In genomic region chr1:125607087-125607803, GRCm38 (mm10) we compare ENCODE assay signal across 8 mouse cellular contexts. TPM values are rescaled to one million over a fixed set of nuclear protein-coding genes. Genes with fewer than 3 reads are reported as not detected.
DNase-seq lines count a peak whose midpoint lies in the region; ATAC-seq lines count a peak whose summit lies in the region.

No protein-coding gene starts in this region.

- H3K9ac ChIP-seq in intestine, embryonic 16.5 days (ENCODE audit: low read depth, low read length) = no peak overlapping the region
- H3K9ac ChIP-seq in midbrain, embryonic 11.5 days (ENCODE audit: low read length) = no peak overlapping the region

- no peak overlapping the region for H3K27ac ChIP-seq in intestine, embryonic 16.5 days (ENCODE audit: low read length)
- H3K27ac ChIP-seq in midbrain, embryonic 11.5 days (ENCODE audit: low read depth, low read length) = no peak overlapping the region

- peak; percentile 66 for DNase-seq in adrenal gland, adult 8-10 months
- peak; percentile 90 for DNase-seq in embryo, embryonic 11 days
- DNase-seq in gastrocnemius, postnatal 25 days = peak; percentile 50
- peak; percentile 85 to 87 for DNase-seq in left cerebral cortex, postnatal 25 days (ENCODE audit: low spot score in 2 of 2)
- peak; percentile 97 for DNase-seq in midbrain, embryonic 11.5 days (ENCODE audit: low spot score, missing footprints)
- DNase-seq in right cerebral cortex, postnatal 4 days = peak; percentile 99
- DNase-seq in urinary bladder, postnatal 4 days (ENCODE audit: low spot score in 2 of 2) = peak; percentile 82 to 94

- intact Hi-C loops in left cerebral cortex, postnatal 25 days (cut with DNase I) = loop anchor here (5.0 kb wide), 2 partner anchors 1325 to 1385 kb away; no protein-coding TSS in a partner anchor

- H3K36me3 ChIP-seq in intestine, embryonic 16.5 days (ENCODE audit: control insufficient read depth, insufficient read depth, low read length) = no peaks in the 10 kb centered on the region
- no peaks in the 10 kb centered on the region for H3K36me3 ChIP-seq in midbrain, embryonic 11.5 days (ENCODE audit: control insufficient read depth, insufficient read depth, low read length)

- no peak overlapping the region for H3K4me3 ChIP-seq in intestine, embryonic 16.5 days (ENCODE audit: low read length)
- no peak overlapping the region for H3K4me3 ChIP-seq in midbrain, embryonic 11.5 days (ENCODE audit: low read depth, low read length)

- H3K4me1 ChIP-seq in intestine, embryonic 16.5 days (ENCODE audit: control insufficient read depth, insufficient read depth, low read length) = no peaks in the 10 kb centered on the region
- no peaks in the 10 kb centered on the region for H3K4me1 ChIP-seq in midbrain, embryonic 11.5 days (ENCODE audit: control insufficient read depth, insufficient read depth, low read length)

- no peaks in the 10 kb centered on the region for H3K27me3 ChIP-seq in intestine, embryonic 16.5 days (replicated peaks; ENCODE audit: control insufficient read depth, insufficient read depth, low read length)
- no peaks in the 10 kb centered on the region for H3K27me3 ChIP-seq in midbrain, embryonic 11.5 days (ENCODE audit: control insufficient read depth, insufficient read depth, low read length)

- peak; percentile 90 for ATAC-seq in intestine, embryonic 16.5 days
- ATAC-seq in midbrain, embryonic 11.5 days (ENCODE audit: low FRiP score) = peak; percentile 89

- 29% methylated on average over 10 of the region's 10 CpGs for WGBS in intestine, embryonic 16.5 days
- WGBS in midbrain, embryonic 11.5 days = 14% methylated on average over 9 of the region's 10 CpGs

- no peak overlapping the region for H3K4me2 ChIP-seq in intestine, embryonic 16.5 days (ENCODE audit: low read depth, low read length)
- 0 out of 2 replicates have a peak overlapping the region, but pooled peaks have one; percentile 6 for H3K4me2 ChIP-seq in midbrain, embryonic 11.5 days

- no peaks in the 10 kb centered on the region for H3K9me3 ChIP-seq in intestine, embryonic 16.5 days (ENCODE audit: control insufficient read depth, low read length)
- no peaks in the 10 kb centered on the region for H3K9me3 ChIP-seq in midbrain, embryonic 11.5 days (ENCODE audit: control insufficient read depth, low read length)

RNA-seq across cellular contexts. Expression of gene Slc35f5, which starts 46.9 kb away (rescaled TPM):
- 10 to 100 TPM; 32.6 to 43.8 (median 38.3) TPM for total RNA-seq in adrenal gland, adult 8-10 months (2022)
- 10 to 100 TPM; 18.6 to 18.9 TPM for total RNA-seq in gastrocnemius, postnatal 25 days (2021)
- polyA plus RNA-seq in intestine, embryonic 16.5 days (2015; fragmentation: Nextera tagmentation; extraction: Ambion mirVana) = 49.1 and 53.0 TPM in 2 replicates
- 10 to 100 TPM; 24.2 to 24.5 TPM for total RNA-seq in left cerebral cortex, postnatal 25 days (2021)
- polyA plus RNA-seq in midbrain, embryonic 11.5 days (2014; fragmentation: Nextera tagmentation; extraction: Ambion mirVana) = 23.0 and 29.8 TPM in 2 replicates
